Mouse (Mus musculus) frontal cortex, adult (tissue): Measurements from ENCODE around the gene Plcb4.
A peak's percentile ranks its signal among the peaks of the same experiment; 100 is the strongest.

ENCODE experiments used
- ATAC-seq: cut with Nextera tagmentation; 2 replicates; pipeline ENCODE4 v1.9.2; 2017; ENCODE audit warnings: mild to moderate bottlenecking, moderate library complexity, mixed read lengths; ENCODE audit not compliant: low TSS enrichment

The Plcb4 gene

DNA sequence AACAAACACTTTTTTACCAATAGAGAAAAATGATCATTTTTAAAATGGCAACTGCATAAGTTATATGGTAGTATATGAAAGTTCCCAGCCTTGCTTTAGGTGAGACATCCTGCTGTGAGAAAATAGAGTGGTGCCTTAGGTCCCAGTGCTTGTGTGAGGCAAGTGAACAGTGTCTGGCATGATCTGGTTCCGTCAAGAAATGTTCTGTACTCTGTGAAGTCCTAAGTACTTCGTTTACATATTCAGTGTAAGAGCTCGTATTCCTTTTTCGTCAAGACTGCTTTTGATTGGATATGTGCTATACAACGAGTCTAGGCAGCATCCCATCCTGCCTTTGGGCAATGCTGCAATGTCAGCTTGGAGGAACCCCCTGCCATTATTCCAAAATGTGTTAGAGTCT lies 342.1 kb downstream of the Plcb4 start:
- ATAC-seq, result peak; percentile 60

DNA sequence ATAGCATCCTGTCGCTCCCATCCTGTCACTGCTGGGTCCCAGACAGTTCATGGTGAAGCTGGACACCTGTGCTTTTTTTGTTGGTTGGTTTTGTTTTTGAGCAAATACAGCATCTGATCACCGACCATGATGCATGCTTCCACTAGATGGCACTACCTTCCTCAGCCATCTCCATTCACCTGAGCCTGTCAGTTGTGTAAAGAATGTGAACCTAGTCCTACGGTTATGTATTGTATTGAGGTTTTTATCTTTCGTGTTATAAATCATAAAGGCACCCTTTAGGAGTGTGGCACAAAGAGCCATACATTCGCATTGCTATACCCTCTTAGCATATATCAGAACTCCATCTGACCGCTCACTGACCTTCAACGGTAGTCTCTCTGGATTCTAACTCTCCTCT lies 343.3 kb downstream of the Plcb4 start:
- ATAC-seq, result peak; percentile 53

DNA sequence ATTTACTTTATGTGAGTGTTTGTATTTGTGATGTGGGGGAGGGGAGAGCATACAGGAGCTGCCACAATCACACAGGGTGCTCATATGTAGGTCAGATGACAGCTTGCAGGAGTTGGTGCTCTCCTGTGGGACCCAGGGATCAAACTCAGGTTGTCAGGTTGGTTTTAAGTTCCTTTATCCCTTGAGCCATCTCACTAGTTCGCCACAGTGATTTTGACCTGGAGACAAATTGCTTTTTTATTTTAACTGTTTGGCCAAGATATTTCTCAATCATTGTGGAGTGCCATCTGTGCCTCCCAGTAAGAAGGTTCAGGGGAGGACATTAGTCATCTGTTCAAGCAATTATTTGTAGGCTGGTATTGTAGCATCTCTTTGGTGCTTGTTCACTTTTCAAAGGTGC lies 345.0 kb downstream of the Plcb4 start:
- no peak for ATAC-seq

DNA sequence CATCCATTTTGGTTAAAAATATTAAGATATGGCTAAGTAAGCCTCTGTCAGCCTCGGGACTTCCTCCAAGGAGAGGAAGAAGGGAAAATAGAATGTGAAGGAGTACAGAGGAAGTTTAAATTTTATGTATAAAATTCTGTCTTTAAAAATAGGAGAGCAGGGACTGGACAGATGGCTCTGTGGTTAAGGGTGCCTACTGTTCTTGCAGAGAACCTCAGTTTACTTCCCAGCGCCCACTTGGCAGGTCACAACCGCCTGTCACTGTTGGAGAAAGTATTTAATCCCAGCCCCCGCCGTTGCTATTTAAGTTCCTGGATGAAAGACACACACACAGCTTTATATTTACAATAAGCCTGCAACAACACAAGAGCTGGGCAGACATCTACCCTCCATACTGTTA lies 347.5 kb downstream of the Plcb4 start:
- ATAC-seq, result peak; percentile 61

DNA sequence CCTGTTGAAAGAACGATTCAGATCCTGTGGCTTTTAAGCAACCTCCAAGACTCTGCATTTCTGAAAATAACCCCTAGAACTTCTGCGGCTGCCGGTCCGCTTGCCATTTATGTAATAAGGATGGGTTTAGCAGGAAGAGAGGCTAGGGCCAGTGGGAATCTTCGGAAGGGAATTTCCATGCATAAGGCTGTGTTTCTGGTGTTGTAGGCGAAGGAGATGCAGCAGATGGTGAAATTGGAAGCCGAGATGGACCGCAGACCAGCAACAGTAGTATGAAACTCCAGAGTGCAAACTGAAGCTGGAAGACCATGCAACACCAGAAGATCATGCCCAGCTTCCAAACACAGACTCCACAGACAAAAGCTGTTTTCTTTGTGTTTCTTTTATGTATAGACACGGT lies 353.9 kb downstream of the Plcb4 start:
- ATAC-seq, result peak; percentile 90

DNA sequence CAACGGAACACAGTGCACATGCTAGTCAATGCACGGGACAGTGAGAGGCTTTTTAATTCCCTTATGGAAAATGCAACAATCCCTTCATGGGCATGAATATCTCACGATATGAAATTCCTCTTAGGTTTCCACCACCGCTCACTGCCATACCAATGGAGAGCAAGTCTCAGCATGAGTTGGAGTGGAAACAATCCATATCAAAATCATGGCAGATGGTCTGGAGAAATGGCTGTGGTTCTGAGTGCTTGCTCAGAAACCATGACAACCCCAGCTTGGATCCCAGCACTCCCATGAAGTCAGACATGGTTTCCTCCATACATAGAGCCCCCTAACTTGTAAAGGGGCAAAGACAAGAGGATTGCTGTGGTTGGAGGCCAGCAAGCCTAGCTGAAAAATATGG lies 389.7 kb downstream of the Plcb4 start:
- no peak for ATAC-seq

DNA sequence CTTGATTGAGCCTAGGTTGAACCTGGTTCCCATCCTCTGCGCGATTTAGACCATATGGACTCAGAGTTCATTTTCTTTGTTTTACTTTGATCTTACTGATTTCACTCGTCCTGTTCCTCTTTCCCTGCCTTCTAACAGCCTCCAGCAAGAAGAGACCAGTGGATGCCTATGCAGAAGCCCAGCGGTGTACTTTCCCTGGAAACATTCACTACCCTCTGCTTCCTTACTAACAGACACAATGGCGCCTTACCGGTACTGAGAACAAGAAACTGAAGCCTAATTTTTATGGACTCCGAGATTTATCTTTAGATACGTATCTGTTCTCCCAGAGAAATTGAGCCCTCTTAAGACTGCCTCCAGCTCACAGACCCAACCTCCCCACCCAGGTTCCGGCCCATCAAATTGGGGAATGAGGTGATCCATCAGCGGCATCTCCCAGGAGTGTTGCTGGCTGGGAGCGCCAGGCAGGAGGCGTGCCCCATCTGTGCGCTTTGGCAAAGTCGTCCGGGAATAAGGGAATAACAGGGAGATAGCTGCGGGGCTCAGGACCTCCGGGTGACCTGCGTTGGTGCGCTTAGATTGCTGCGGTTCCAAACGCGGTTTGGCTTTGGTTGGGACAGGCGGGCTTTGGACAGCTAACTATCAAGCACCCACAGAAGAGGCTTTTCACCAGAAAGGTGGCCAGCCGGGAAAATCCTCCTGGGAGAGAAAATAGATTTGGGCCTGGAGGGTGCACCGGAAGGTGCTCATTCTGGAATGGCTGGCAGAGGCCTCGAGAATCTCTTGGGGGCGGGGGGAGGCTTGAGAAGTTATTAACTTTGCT lies 392.2 kb downstream of the Plcb4 start:
- peak; percentile 66 for ATAC-seq

DNA sequence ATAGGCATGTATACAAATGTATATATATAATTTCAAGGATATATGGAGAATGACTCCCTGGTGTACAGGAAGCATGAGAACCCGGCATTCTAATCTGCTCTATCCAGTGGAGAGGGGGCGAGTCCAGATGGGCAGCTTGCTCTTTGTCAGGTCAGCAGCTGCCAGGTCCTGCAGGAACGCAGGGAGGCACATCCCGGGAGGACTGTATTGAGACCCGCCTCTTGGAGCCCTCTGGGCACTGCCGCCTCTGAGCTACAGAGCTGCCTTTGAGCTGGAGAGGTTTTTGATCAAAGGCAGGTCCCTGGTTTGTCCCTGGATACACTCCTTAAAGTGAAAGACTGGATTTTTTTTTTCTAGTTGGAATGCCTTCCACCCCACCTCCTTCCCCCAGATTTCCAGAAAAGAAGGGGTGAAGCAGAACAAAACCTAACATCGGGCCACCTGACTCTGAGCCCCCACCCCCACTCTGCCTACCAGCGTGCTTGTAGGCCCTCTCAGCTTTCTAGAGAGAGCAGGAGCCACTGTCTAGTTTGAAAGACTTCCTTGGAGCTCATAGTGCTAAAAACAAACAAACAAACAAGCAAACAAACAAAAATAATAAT lies 393.0 kb downstream of the Plcb4 start, which contains the start of gene Lamp5:
Lamp5 (plus strand) TSS at position 552 of the 602 bp plus-strand sequence.
- 0 out of 2 replicates have a peak, but pooled peaks have one; percentile 25 for ATAC-seq

DNA sequence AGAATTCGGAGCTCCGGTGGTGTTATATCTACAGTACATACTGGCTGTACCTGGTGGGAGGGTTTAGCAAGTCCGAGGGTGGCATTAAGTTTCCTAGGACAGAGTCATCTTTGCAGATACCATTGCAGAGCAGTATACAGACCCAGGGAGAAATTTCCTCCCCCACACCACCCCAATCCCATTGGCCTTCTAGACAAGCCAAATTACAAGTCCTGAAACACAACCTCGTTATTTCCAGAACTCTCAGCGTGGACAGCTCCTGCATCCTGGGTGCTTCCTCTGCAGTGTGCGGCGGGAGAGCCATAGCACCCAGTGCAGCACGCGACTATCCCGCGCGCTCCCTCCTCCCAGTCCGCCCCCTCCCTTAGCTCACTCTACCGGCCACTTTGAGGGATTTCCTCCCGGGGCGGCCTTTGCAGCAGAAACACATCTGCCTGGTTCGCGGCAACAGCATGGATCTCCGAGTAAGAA lies 399.1 kb downstream of the Plcb4 start:
- ATAC-seq, result peak; percentile 67

DNA sequence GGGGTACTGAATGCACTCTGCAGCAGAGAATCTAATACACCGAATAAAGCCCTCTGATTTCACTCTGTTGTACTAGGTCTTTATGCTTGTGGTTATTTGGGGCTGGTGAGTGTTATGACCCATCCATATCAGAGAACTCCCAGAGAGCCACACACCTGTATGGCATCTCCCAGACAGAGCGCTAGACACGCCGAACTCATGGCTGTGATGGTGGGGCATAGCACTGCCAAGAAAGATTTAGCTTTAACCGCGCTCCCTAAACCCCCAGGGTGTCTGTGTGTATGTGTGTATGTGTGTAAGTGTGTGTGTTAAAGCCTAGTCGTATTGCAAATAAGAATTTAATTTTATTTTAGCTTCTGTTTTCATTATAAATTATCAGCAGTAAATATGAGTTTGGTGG lies 399.6 kb downstream of the Plcb4 start:
- peak; percentile 16; the same call in 1 of the 2 replicates for ATAC-seq

DNA sequence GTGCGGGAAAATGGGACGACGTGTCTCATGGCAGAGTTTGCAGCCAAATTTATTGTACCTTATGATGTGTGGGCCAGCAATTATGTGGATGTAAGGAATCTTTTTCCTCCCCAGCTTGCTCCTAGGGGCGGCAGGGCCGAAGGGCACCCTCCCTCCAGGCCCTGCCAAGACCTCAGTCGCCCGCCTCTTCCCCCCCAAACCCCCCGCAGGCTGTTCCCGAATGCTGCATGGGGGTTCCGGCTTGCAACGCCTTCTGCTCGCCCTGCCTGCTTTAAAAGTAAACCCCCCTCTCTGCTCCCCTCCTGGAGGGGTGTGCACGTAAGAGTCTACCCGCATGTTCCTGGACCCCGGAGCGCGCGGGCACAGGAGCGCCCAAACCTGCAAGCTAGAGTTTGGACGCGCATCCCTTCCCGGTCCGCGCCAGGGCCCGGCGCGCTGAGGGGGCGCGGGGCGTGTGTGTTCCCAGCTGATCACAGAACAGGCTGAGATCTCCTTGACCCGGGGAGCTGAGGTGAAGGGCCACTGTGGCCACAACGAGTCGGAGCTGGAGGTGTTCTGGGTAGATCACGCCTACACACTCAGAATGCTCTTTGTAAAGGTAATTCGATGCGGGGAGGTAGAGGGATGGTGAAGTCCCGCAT lies 400.3 kb downstream of the Plcb4 start:
- ATAC-seq, result 0 out of 2 replicates have a peak, but pooled peaks have one; percentile 19
